In genomic region chr3:69765206-69765605, GRCm38 (mm10) we compare ENCODE assay signal across 16 mouse cellular contexts.
"Had no signal": no experiment of that assay in that cellular context is flagged by ENCODE, and none has a peak within 500 bp of the region (broad histone marks: within the 10 kb centered on the region; RNA-seq: fewer than 3 reads in every experiment).

No protein-coding gene starts in this region.

- H3K27me3 ChIP-seq: neural tube, embryonic 13.5 days; neural tube, embryonic 15.5 days; stomach, embryonic 15.5 days had no signal

- H3K36me3 ChIP-seq: stomach, embryonic 15.5 days had no signal

- H3K4me3 ChIP-seq: neural tube, embryonic 13.5 days; neural tube, embryonic 15.5 days; stomach, embryonic 15.5 days had no signal

- H3K4me2 ChIP-seq: neural tube, embryonic 13.5 days; neural tube, embryonic 15.5 days; stomach, embryonic 15.5 days had no signal

- H3K9me3 ChIP-seq: neural tube, embryonic 13.5 days; neural tube, embryonic 15.5 days; stomach, embryonic 15.5 days had no signal

- H3K27ac ChIP-seq: neural tube, embryonic 13.5 days; neural tube, embryonic 15.5 days; stomach, embryonic 15.5 days; stomach, postnatal 0 days had no signal

- DNase-seq: retina, postnatal 1 day; right cerebral cortex, adult 18-20 months; right cerebral cortex, postnatal 14 days; right cerebral cortex, postnatal 25 days; right cerebral cortex, postnatal 4 days; spleen, adult 18-20 months; thymus, adult 18-20 months; thymus, adult 2 months; thymus, postnatal 14 days; thymus, postnatal 25 days; thymus, postnatal 36 days; thymus, postnatal 4 days had no signal

- H3K4me1 ChIP-seq: neural tube, embryonic 13.5 days; neural tube, embryonic 15.5 days; stomach, embryonic 15.5 days had no signal

- H3K9ac ChIP-seq: neural tube, embryonic 13.5 days; neural tube, embryonic 15.5 days; stomach, embryonic 15.5 days had no signal
